Mouse (Mus musculus) forebrain, embryonic 14.5 days (tissue): ENCODE measurements at regions not wholly inside any gene's neighbourhood (a gene's known extent, or its start where the extent isn't known, plus 50 kb on each side); places are given as distances from the start of the nearest gene placed in this dataset.

Experiments used
- ATAC-seq: fragments of 200-750 bp; cut with Nextera tagmentation; 2 replicates; pipeline ENCODE4 v1.8.0; 2017; ENCODE audit warnings: mild to moderate bottlenecking, moderate library complexity
- DNase-seq: peaks from one replicate; pipeline ENCODE4 v3.0.0-alpha.2; 2015; ENCODE audit warnings: low spot score
- H3K27ac ChIP-seq: fragments of 300-500 bp; sonication (generic); 2 replicates; pipeline ENCODE4 v1.5.1; 2014; ENCODE audit warnings: low read depth, mild to moderate bottlenecking, control low read depth, low read length, moderate library complexity
- H3K27me3 ChIP-seq: fragments of 300-500 bp; sonication (generic); replicated peaks from 2 replicates; pipeline ENCODE4 v1.6.1; 2014; ENCODE audit warnings: low read length, control low read depth, mixed read lengths; ENCODE audit not compliant: control insufficient read depth, insufficient read depth
- H3K36me3 ChIP-seq: fragments of 300-500 bp; sonication (generic); 2 replicates; pipeline ENCODE4 v1.6.1; 2014; ENCODE audit warnings: low read length, control low read depth; ENCODE audit not compliant: control insufficient read depth, insufficient read depth
- H3K4me1 ChIP-seq: fragments of 300-500 bp; sonication (generic); 2 replicates; pipeline ENCODE4 v1.6.1; 2014; ENCODE audit warnings: antibody characterized with exemption, low read length, control low read depth; ENCODE audit not compliant: control insufficient read depth, insufficient read depth
- H3K4me2 ChIP-seq: fragments of 300-500 bp; sonication (generic); 2 replicates; pipeline ENCODE4 v1.6.1; 2014; ENCODE audit warnings: mild to moderate bottlenecking, control low read depth, low read length
- H3K4me3 ChIP-seq: fragments of 300-500 bp; sonication (generic); 2 replicates; pipeline ENCODE4 v1.5.1; 2014; ENCODE audit warnings: low read depth, low read length, control low read depth
- H3K9ac ChIP-seq: fragments of 300-500 bp; sonication (generic); 2 replicates; pipeline ENCODE4 v1.6.1; 2014; ENCODE audit warnings: mild to moderate bottlenecking, low read length, control low read depth, moderate library complexity
- H3K9me3 ChIP-seq: fragments of 300-500 bp; sonication (generic); replicated peaks from 2 replicates; pipeline ENCODE4 v1.6.1; 2016; ENCODE audit warnings: low read length, control low read depth, mixed read lengths; ENCODE audit not compliant: control insufficient read depth
- WGBS: fragments of 180-500 bp; shearing (Covaris S2); extraction: QIAGEN DNeasy Blood & Tissue Kit; methylation state at CpG from one replicate; pipeline ENCODE4 v1.1.7; 2014; 5-methylcytosine and 5-hydroxymethylcytosine counted together

DNA sequence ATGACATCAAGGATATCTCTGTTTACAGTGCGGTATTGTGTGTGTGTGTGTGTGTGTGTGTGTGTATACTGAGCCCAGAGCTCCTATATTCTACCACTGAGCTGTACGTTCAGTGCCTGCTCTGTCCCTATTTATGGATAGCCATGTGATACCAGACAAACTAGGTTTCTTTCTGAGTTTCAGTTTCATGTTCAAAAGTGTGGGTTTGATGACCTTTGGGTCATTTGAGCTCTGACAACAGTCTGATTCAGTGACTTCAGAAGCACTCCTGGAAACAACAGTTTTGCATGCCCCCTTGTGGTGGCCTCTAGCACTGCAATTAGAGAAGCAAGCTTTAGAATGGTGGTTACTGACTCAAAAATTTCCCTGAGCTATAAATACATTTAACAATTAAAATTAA, 50.9 kb upstream of the Tent2 start:
- Histone ChIP-seq H3K4me1 (no peaks in the 10 kb centered on the region), H3K27ac (no peak overlapping the region), H3K9ac (no peak overlapping the region), H3K4me3 (no peak overlapping the region), H3K27me3 (no peaks in the 10 kb centered on the region), H3K9me3 (no peaks in the 10 kb centered on the region), H3K36me3 (no peaks in the 10 kb centered on the region), H3K4me2 (no peak overlapping the region)
- DNase-seq = peak; percentile 84
- ATAC-seq = peak; percentile 65
- 88% methylated on average over 2 of the region's 2 CpGs for WGBS

GRCm38 (mm10) chr13:93248711-93249110, 50.7 kb upstream of the Homer1 start:
- H3K27ac ChIP-seq = no peak overlapping the region
- no peaks in the 10 kb centered on the region for H3K4me1 ChIP-seq
- WGBS = 81% methylated on average over 4 of the region's 4 CpGs
- no peaks in the 10 kb centered on the region for H3K9me3 ChIP-seq
- no peaks in the 10 kb centered on the region for H3K27me3 ChIP-seq
- no peak overlapping the region for H3K9ac ChIP-seq
- ATAC-seq (no peak), DNase-seq (no peak)
- H3K36me3 ChIP-seq = no peaks in the 10 kb centered on the region
- no peak overlapping the region for H3K4me2 ChIP-seq
- no peak overlapping the region for H3K4me3 ChIP-seq
